Mouse (Mus musculus) forebrain, embryonic 12.5 days (tissue): ENCODE data around the gene Cadm2. TPM values are rescaled to one million over a fixed set of nuclear protein-coding genes. Genes with fewer than 3 reads are reported as not detected.

Source experiments
- ATAC-seq: fragments of 200-750 bp; cut with Nextera tagmentation; 2 replicates; pipeline ENCODE4 v1.8.0; 2017; ENCODE audit warnings: moderate TSS enrichment; ENCODE audit not compliant: low FRiP score
- H3K27ac ChIP-seq: fragments of 300-500 bp; sonication (generic); 2 replicates; pipeline ENCODE4 v1.5.1; 2016; ENCODE audit warnings: mild to moderate bottlenecking
- H3K27me3 ChIP-seq: fragments of 300-500 bp; sonication (generic); 2 replicates; pipeline ENCODE4 v1.6.1; 2016; ENCODE audit warnings: mild to moderate bottlenecking
- H3K36me3 ChIP-seq: fragments of 300-500 bp; sonication (generic); replicated peaks from 2 replicates; pipeline ENCODE4 v1.6.1; 2016; ENCODE audit warnings: mild to moderate bottlenecking
- H3K4me1 ChIP-seq: fragments of 300-500 bp; sonication (generic); 2 replicates; pipeline ENCODE4 v1.6.1; 2016
- H3K4me2 ChIP-seq: fragments of 300-500 bp; sonication (generic); 2 replicates; pipeline ENCODE4 v1.6.1; 2016; ENCODE audit warnings: mild to moderate bottlenecking, moderate library complexity
- H3K4me3 ChIP-seq: fragments of 300-500 bp; sonication (generic); replicated peaks from 2 replicates; pipeline ENCODE4 v1.5.1; 2016; ENCODE audit warnings: mild to moderate bottlenecking
- H3K9ac ChIP-seq: fragments of 300-500 bp; sonication (generic); 2 replicates; pipeline ENCODE4 v1.6.1; 2016; ENCODE audit warnings: mild to moderate bottlenecking
- H3K9me3 ChIP-seq: fragments of 300-500 bp; sonication (generic); 2 replicates; pipeline ENCODE4 v1.6.1; 2016
- WGBS: fragments of 180-500 bp; shearing (Covaris S2); methylation state at CpG from one replicate; pipeline ENCODE4 v1.1.7; 2016; 5-methylcytosine and 5-hydroxymethylcytosine counted together
- polyA plus RNA-seq: library from polyadenylated mRNA; unstranded; fragments of >200 nt; fragmentation: Nextera tagmentation; extraction: Ambion mirVana; gene quantifications from 2 replicates; pipeline ENCODE4 v1.2.1, GENCODE M21; 2016

The Cadm2 gene
- polyA plus RNA-seq, 1 experiment from 2014 or later, result 11.0 TPM

GRCm38 (mm10) chr16:66970912-66971311, 649.8 kb downstream of the Cadm2 start:
- H3K9ac ChIP-seq, result no peak overlapping the region
- no peak for ATAC-seq
- 60% methylated on average over 3 of the region's 3 CpGs for WGBS

GRCm38 (mm10) chr16:66969520-66970144, 651.1 kb downstream of the Cadm2 start:
- Histone ChIP-seq H3K9ac (no peak overlapping the region), H3K36me3 (no peaks in the 10 kb centered on the region), H3K27me3 (0 out of 2 replicates have a peak, but pooled peaks cover 3% of the 10 kb centered on the region), H3K4me3 (no peak overlapping the region), H3K27ac (no peak overlapping the region), H3K4me2 (no peak overlapping the region), H3K4me1 (peaks cover 11% of the 10 kb centered on the region), H3K9me3 (no peaks in the 10 kb centered on the region)
- ATAC-seq, result peak; percentile 70; the same call in 1 of the 2 replicates
- WGBS, result 42% methylated on average over 11 of the region's 11 CpGs

More at GRCm38 (mm10) chr16:66970912-66971311, 649.8 kb downstream of the Cadm2 start:
- Histone ChIP-seq H3K4me3 (no peak overlapping the region), H3K4me2 (no peak overlapping the region), H3K9me3 (no peaks in the 10 kb centered on the region), H3K36me3 (no peaks in the 10 kb centered on the region), H3K27me3 (0 out of 2 replicates have a peak, but pooled peaks cover 3% of the 10 kb centered on the region), H3K4me1 (peaks cover 11% of the 10 kb centered on the region), H3K27ac (no peak overlapping the region)

- H3K4me3 ChIP-seq, result no peak overlapping the region
- H3K9me3 ChIP-seq, result no peaks in the 10 kb centered on the region
- no peak overlapping the region for H3K27ac ChIP-seq
- peaks cover 11% of the 10 kb centered on the region for H3K4me1 ChIP-seq
- no peak overlapping the region for H3K4me2 ChIP-seq
- 63% methylated on average over 5 of the region's 5 CpGs for WGBS
- H3K36me3 ChIP-seq, result no peaks in the 10 kb centered on the region
- H3K9ac ChIP-seq, result no peak overlapping the region
- 0 out of 2 replicates have a peak, but pooled peaks cover 3% of the 10 kb centered on the region for H3K27me3 ChIP-seq
- ATAC-seq, result peak; percentile 33; the same call in 1 of the 2 replicates
Measured at GRCm38 (mm10) chr16:66968336-66968735, 652.4 kb downstream of the Cadm2 start.

- WGBS, result 82% methylated on average over 8 of the region's 8 CpGs
Measured at GRCm38 (mm10) chr16:66967686-66968085, 653.0 kb downstream of the Cadm2 start.

GRCm38 (mm10) chr16:66959146-66959545, 661.6 kb downstream of the Cadm2 start:
- no peaks in the 10 kb centered on the region for H3K4me1 ChIP-seq
- no peak overlapping the region for H3K4me3 ChIP-seq
- H3K36me3 ChIP-seq, result no peaks in the 10 kb centered on the region
- no peaks in the 10 kb centered on the region for H3K27me3 ChIP-seq
- no peak for ATAC-seq
- WGBS, result 75% methylated on average over 3 of the region's 3 CpGs
- H3K4me2 ChIP-seq, result no peak overlapping the region
- H3K9me3 ChIP-seq, result no peaks in the 10 kb centered on the region
- H3K9ac ChIP-seq, result no peak overlapping the region
- H3K27ac ChIP-seq, result no peak overlapping the region

More at GRCm38 (mm10) chr16:66967686-66968085, 653.0 kb downstream of the Cadm2 start:
- Histone ChIP-seq H3K36me3 (no peaks in the 10 kb centered on the region), H3K4me1 (peaks cover 11% of the 10 kb centered on the region), H3K4me2 (no peak overlapping the region), H3K27me3 (0 out of 2 replicates have a peak, but pooled peaks cover 3% of the 10 kb centered on the region), H3K9me3 (no peaks in the 10 kb centered on the region), H3K4me3 (no peak overlapping the region), H3K9ac (no peak overlapping the region), H3K27ac (no peak overlapping the region)
- no peak for ATAC-seq

GRCm38 (mm10) chr16:66955876-66956275, 664.8 kb downstream of the Cadm2 start:
- Histone ChIP-seq H3K4me2 (no peak overlapping the region), H3K4me1 (no peaks in the 10 kb centered on the region), H3K4me3 (no peak overlapping the region), H3K9ac (no peak overlapping the region), H3K27me3 (no peaks in the 10 kb centered on the region), H3K36me3 (no peaks in the 10 kb centered on the region), H3K9me3 (no peaks in the 10 kb centered on the region), H3K27ac (no peak overlapping the region)
- WGBS, result 90% methylated on average over 2 of the region's 2 CpGs
- ATAC-seq, result no peak

GRCm38 (mm10) chr16:66936332-66936731, 684.4 kb downstream of the Cadm2 start:
- Histone ChIP-seq H3K4me1 (no peaks in the 10 kb centered on the region), H3K9ac (no peak overlapping the region), H3K4me2 (no peak overlapping the region), H3K36me3 (no peaks in the 10 kb centered on the region), H3K27ac (no peak overlapping the region), H3K4me3 (no peak overlapping the region), H3K27me3 (no peaks in the 10 kb centered on the region), H3K9me3 (no peaks in the 10 kb centered on the region)
- ATAC-seq, result no peak
- WGBS, result 86% methylated on average over 6 of the region's 6 CpGs

GRCm38 (mm10) chr16:66925517-66925916, 695.2 kb downstream of the Cadm2 start:
- H3K27me3 ChIP-seq, result no peaks in the 10 kb centered on the region
- WGBS, result 23% methylated on average over 1 of the region's 1 CpGs
- H3K4me3 ChIP-seq, result no peak overlapping the region
- H3K27ac ChIP-seq, result no peak overlapping the region
- no peak for ATAC-seq
- H3K36me3 ChIP-seq, result no peaks in the 10 kb centered on the region
- H3K4me2 ChIP-seq, result no peak overlapping the region
- H3K4me1 ChIP-seq, result 0 out of 2 replicates have a peak, but pooled peaks cover 4% of the 10 kb centered on the region
- H3K9ac ChIP-seq, result no peak overlapping the region
- no peaks in the 10 kb centered on the region for H3K9me3 ChIP-seq

GRCm38 (mm10) chr16:66922753-66923152, 698.0 kb downstream of the Cadm2 start:
- Histone ChIP-seq H3K4me2 (no peak overlapping the region), H3K4me1 (0 out of 2 replicates have a peak, but pooled peaks cover 4% of the 10 kb centered on the region), H3K9ac (no peak overlapping the region), H3K27ac (no peak overlapping the region), H3K27me3 (no peaks in the 10 kb centered on the region), H3K4me3 (no peak overlapping the region), H3K9me3 (no peaks in the 10 kb centered on the region), H3K36me3 (no peaks in the 10 kb centered on the region)
- WGBS, result 70% methylated on average over 2 of the region's 2 CpGs
- no peak for ATAC-seq

- no peak overlapping the region for H3K9ac ChIP-seq
- ATAC-seq, result no peak
- no peak overlapping the region for H3K4me3 ChIP-seq
- H3K27me3 ChIP-seq, result no peaks in the 10 kb centered on the region
- H3K9me3 ChIP-seq, result no peaks in the 10 kb centered on the region
- H3K27ac ChIP-seq, result no peak overlapping the region
- H3K4me1 ChIP-seq, result 0 out of 2 replicates have a peak, but pooled peaks cover 4% of the 10 kb centered on the region
- no peaks in the 10 kb centered on the region for H3K36me3 ChIP-seq
- WGBS, result 95% methylated on average over 1 of the region's 1 CpGs
- H3K4me2 ChIP-seq, result no peak overlapping the region
Measured at GRCm38 (mm10) chr16:66921414-66921915, 699.2 kb downstream of the Cadm2 start.

- H3K4me3 ChIP-seq, result no peak overlapping the region
- no peak for ATAC-seq
- H3K4me2 ChIP-seq, result no peak overlapping the region
- H3K9me3 ChIP-seq, result no peaks in the 10 kb centered on the region
- H3K27ac ChIP-seq, result no peak overlapping the region
- H3K9ac ChIP-seq, result no peak overlapping the region
- H3K36me3 ChIP-seq, result no peaks in the 10 kb centered on the region
- H3K4me1 ChIP-seq, result no peaks in the 10 kb centered on the region
- 72% methylated on average over 12 of the region's 12 CpGs for WGBS
- no peaks in the 10 kb centered on the region for H3K27me3 ChIP-seq
Measured at GRCm38 (mm10) chr16:66919889-66920402, 700.8 kb downstream of the Cadm2 start.

GRCm38 (mm10) chr16:66901801-66902200, 718.9 kb downstream of the Cadm2 start:
- 83% methylated on average over 3 of the region's 3 CpGs for WGBS
- Histone ChIP-seq H3K9ac (no peak overlapping the region), H3K36me3 (no peaks in the 10 kb centered on the region), H3K27me3 (no peaks in the 10 kb centered on the region), H3K4me2 (no peak overlapping the region), H3K9me3 (no peaks in the 10 kb centered on the region), H3K4me1 (no peaks in the 10 kb centered on the region), H3K27ac (no peak overlapping the region), H3K4me3 (no peak overlapping the region)
- no peak for ATAC-seq

GRCm38 (mm10) chr16:66900664-66901063, 720.0 kb downstream of the Cadm2 start:
- no peaks in the 10 kb centered on the region for H3K9me3 ChIP-seq
- no peak overlapping the region for H3K9ac ChIP-seq
- no peaks in the 10 kb centered on the region for H3K36me3 ChIP-seq
- 72% methylated on average over 4 of the region's 4 CpGs for WGBS
- no peak overlapping the region for H3K4me2 ChIP-seq
- H3K4me3 ChIP-seq, result no peak overlapping the region
- no peaks in the 10 kb centered on the region for H3K27me3 ChIP-seq
- ATAC-seq, result 0 out of 2 replicates have a peak, but pooled peaks have one; percentile 41
- H3K4me1 ChIP-seq, result no peaks in the 10 kb centered on the region
- no peak overlapping the region for H3K27ac ChIP-seq
